ENCODE assay signal across 17 mouse cellular contexts in genomic region chr17:35758769-35759168, GRCm38 (mm10). TPM values are rescaled to one million over a fixed set of nuclear protein-coding genes. Genes with fewer than 3 reads are reported as not detected.
DNase-seq lines count a peak whose midpoint lies in the region; ATAC-seq and TF ChIP-seq lines count a peak whose summit lies in the region.
"Had no signal": no experiment of that assay in that cellular context is flagged by ENCODE, and none has a peak within 500 bp of the region (broad histone marks: within the 10 kb centered on the region; RNA-seq: fewer than 3 reads in every experiment).

No protein-coding gene starts in this region.

- H3K4me1 ChIP-seq in heart, embryonic 13.5 days: peaks cover 14% of the 10 kb centered on the region
- H3K4me1 ChIP-seq in MEL (ENCODE audit: control insufficient read depth in 1 of 2, insufficient read depth in 2 of 2, low read length in 2 of 2): peaks cover 2 to 10% of the 10 kb centered on the region in 2 experiments; a peak in 3 of 4 replicates
- no peaks in the 10 kb centered on the region for H3K4me1 ChIP-seq in forebrain, postnatal 0 days (ENCODE audit: insufficient read depth)
- H3K4me1 ChIP-seq: embryonic facial prominence, embryonic 15.5 days; hindbrain, embryonic 15.5 days had no signal

- no peaks in the 10 kb centered on the region for H3K9me3 ChIP-seq in heart, embryonic 13.5 days
- H3K9me3 ChIP-seq in MEL (replicated peaks; ENCODE audit: insufficient read depth, low read length): no peaks in the 10 kb centered on the region
- H3K9me3 ChIP-seq in forebrain, postnatal 0 days (ENCODE audit: low read length): no peaks in the 10 kb centered on the region
- H3K9me3 ChIP-seq: embryonic facial prominence, embryonic 15.5 days; hindbrain, embryonic 15.5 days; lung, embryonic 15.5 days had no signal

- TF ChIP-seq RAD21 in MEL (IDR thresholded peaks at IDR 0.05; ENCODE audit: low read depth, low read length): no peak

- peak; percentile 87 to 94 for TF ChIP-seq EP300 in MEL (IDR thresholded peaks at IDR 0.05; ENCODE audit: low read depth in 1 of 2, low read length in 2 of 2)

- intact Hi-C loops in heart, postnatal 36 days (cut with DNase I): no loop called here

- H3K79me2 ChIP-seq in MEL (ENCODE audit: control insufficient read depth, insufficient read depth, low read length, poor library complexity): no peaks in the 10 kb centered on the region

- H3K9ac ChIP-seq in heart, embryonic 13.5 days: no peak overlapping the region
- H3K9ac ChIP-seq in MEL (ENCODE audit: control insufficient read depth, low read depth, low read length, poor library complexity, severe bottlenecking): no peak overlapping the region
- H3K9ac ChIP-seq in forebrain, postnatal 0 days: no peak overlapping the region
- H3K9ac ChIP-seq: embryonic facial prominence, embryonic 15.5 days; hindbrain, embryonic 15.5 days; lung, embryonic 15.5 days had no signal

- no peaks in the 10 kb centered on the region for H3K36me3 ChIP-seq in heart, embryonic 13.5 days
- peaks cover 0 to 9% of the 10 kb centered on the region in 2 experiments; a peak in 2 of 4 replicates for H3K36me3 ChIP-seq in MEL (ENCODE audit: control insufficient read depth in 1 of 2, insufficient read depth in 2 of 2, low read length in 2 of 2)
- no peaks in the 10 kb centered on the region for H3K36me3 ChIP-seq in forebrain, postnatal 0 days (ENCODE audit: insufficient read depth)
- H3K36me3 ChIP-seq: embryonic facial prominence, embryonic 15.5 days; hindbrain, embryonic 15.5 days; lung, embryonic 15.5 days had no signal

- no peak for DNase-seq in heart, postnatal 36 days
- peak; percentile 62 for DNase-seq in MEL (ENCODE audit: low read depth, low spot score)
- DNase-seq in induced T-regulatory cell, adult 2 months (ENCODE audit: low read depth): peak; percentile 55
- DNase-seq in forebrain, postnatal 0 days: no peak
- no peak for DNase-seq in right cerebral cortex, postnatal 10 days (ENCODE audit: low spot score in 2 of 2)
- DNase-seq: B cell, adult 2 months; cerebellum, postnatal 25 days; gastrocnemius, postnatal 25 days; kidney, adult 9 months; right cerebral cortex, adult 18-20 months had no signal

- H3K4me3 ChIP-seq in heart, embryonic 13.5 days: no peak overlapping the region
- H3K4me3 ChIP-seq in MEL (ENCODE audit: control insufficient read depth in 1 of 2, insufficient read depth in 1 of 2, low read depth in 2 of 2, low read length in 2 of 2): no peak overlapping the region
- no peak overlapping the region for H3K4me3 ChIP-seq in forebrain, postnatal 0 days (ENCODE audit: low read depth, low read length)
- H3K4me3 ChIP-seq: embryonic facial prominence, embryonic 15.5 days; hindbrain, embryonic 15.5 days; lung, embryonic 15.5 days had no signal

- WGBS in heart, embryonic 13.5 days: 36% methylated on average over 7 of the region's 7 CpGs
- WGBS in forebrain, postnatal 0 days: 91% methylated on average over 7 of the region's 7 CpGs

- peak overlapping the region; percentile 29; the same call in 1 of the 2 replicates for H3K27ac ChIP-seq in heart, embryonic 13.5 days (replicated peaks)
- H3K27ac ChIP-seq in MEL (ENCODE audit: control insufficient read depth, low read depth, low read length): no peak overlapping the region
- no peak overlapping the region for H3K27ac ChIP-seq in forebrain, postnatal 0 days (ENCODE audit: low read depth, low read length)
- H3K27ac ChIP-seq: embryonic facial prominence, embryonic 15.5 days; hindbrain, embryonic 15.5 days; lung, embryonic 15.5 days had no signal

- H3K27me3 ChIP-seq in heart, embryonic 13.5 days (replicated peaks): no peaks in the 10 kb centered on the region
- no peaks in the 10 kb centered on the region for H3K27me3 ChIP-seq in MEL (ENCODE audit: control insufficient read depth in 1 of 2, insufficient read depth in 2 of 2, low read length in 2 of 2)
- H3K27me3 ChIP-seq in forebrain, postnatal 0 days (ENCODE audit: insufficient read depth, low read length): no peaks in the 10 kb centered on the region
- H3K27me3 ChIP-seq: embryonic facial prominence, embryonic 15.5 days; hindbrain, embryonic 15.5 days; lung, embryonic 15.5 days had no signal

- no peak for ATAC-seq in heart, embryonic 13.5 days (ENCODE audit: extremely low read depth, insufficient number of reproducible peaks, low FRiP score, low TSS enrichment)
- peak; percentile 89 for ATAC-seq in megakaryocyte-erythroid progenitor cell, adult 5-6 weeks (replicated peaks; ENCODE audit: low FRiP score, low TSS enrichment, poor library complexity, severe bottlenecking)
- ATAC-seq in forebrain, postnatal 0 days: no peak
- no peak for ATAC-seq in granulocyte monocyte progenitor cell, adult 5-6 weeks (replicated peaks; ENCODE audit: poor library complexity, severe bottlenecking)
- ATAC-seq: forebrain, embryonic 16.5 days had no signal

- no peak for TF ChIP-seq POLR2A in MEL (IDR thresholded peaks at IDR 0.05; ENCODE audit: control insufficient read depth in 1 of 2, insufficient read depth in 1 of 2, low read depth in 1 of 2, low read length in 2 of 2, poor library complexity in 1 of 2)

- H3K4me2 ChIP-seq in heart, embryonic 13.5 days: no peak overlapping the region
- no peak overlapping the region for H3K4me2 ChIP-seq in forebrain, postnatal 0 days (ENCODE audit: low read depth)
- H3K4me2 ChIP-seq: embryonic facial prominence, embryonic 15.5 days; hindbrain, embryonic 15.5 days; lung, embryonic 15.5 days had no signal

- no peak for TF ChIP-seq CTCF in MEL (IDR thresholded peaks at IDR 0.05 in 2 of 3, conservative IDR thresholded peaks at IDR 0.05 in 1 of 3; ENCODE audit: control insufficient read depth in 1 of 3, insufficient read depth in 1 of 3, low read depth in 2 of 3, low read length in 3 of 3, poor library complexity in 1 of 3, severe bottlenecking in 1 of 3)
- no peak for TF ChIP-seq CTCF in forebrain, postnatal 0 days (IDR thresholded peaks at IDR 0.05; ENCODE audit: low read depth)

TF ChIP-seq in MEL, 35 proteins besides CTCF, POLR2A, EP300 and RAD21:
- no peak for TF ChIP-seq NRF1 (IDR thresholded peaks at IDR 0.05; ENCODE audit: insufficient read depth, low read depth, low read length, poor library complexity, severe bottlenecking)
- TF ChIP-seq ZMIZ1 (IDR thresholded peaks at IDR 0.05; ENCODE audit: low read depth, low read length): no peak
- TF ChIP-seq TAL1 (IDR thresholded peaks at IDR 0.05; ENCODE audit: low read length): peak; percentile 75
- TF ChIP-seq BHLHE40 (IDR thresholded peaks at IDR 0.05; ENCODE audit: borderline replicate concordance, low read depth, low read length): no peak
- peak; percentile 95 for TF ChIP-seq RCOR1 (IDR thresholded peaks at IDR 0.05; ENCODE audit: low read depth, low read length)
- TF ChIP-seq ZC3H11A (IDR thresholded peaks at IDR 0.05; ENCODE audit: low read depth, low read length): no peak
- 0 out of 2 replicates have a peak, but pooled peaks have one; percentile 30 for TF ChIP-seq MXI1 (IDR thresholded peaks at IDR 0.05; ENCODE audit: low read depth, low read length)
- no peak for TF ChIP-seq POLR2AphosphoS2 (IDR thresholded peaks at IDR 0.05; ENCODE audit: low read length)
- peak; percentile 88 for TF ChIP-seq GATA1 (IDR thresholded peaks at IDR 0.05; ENCODE audit: low read depth, low read length)
- TF ChIP-seq TCF12 (IDR thresholded peaks at IDR 0.05; ENCODE audit: low read depth, low read length): peak; percentile 92
- peak; percentile 54; the same call in 1 of the 2 replicates for TF ChIP-seq ETS1 (IDR thresholded peaks at IDR 0.05; ENCODE audit: low read depth, low read length)

RNA-seq across cellular contexts. Expression of gene Ddr1, which starts 54.3 kb away (rescaled TPM):
- 122 and 130 TPM in 2 replicates for polyA plus RNA-seq in heart, embryonic 13.5 days (2015; fragmentation: Nextera tagmentation; extraction: Ambion mirVana)
- total RNA-seq in heart, postnatal 36 days (2021): 10 to 100 TPM; 29.3 to 37.4 TPM
- 2.6 TPM in 2 replicates for total RNA-seq in MEL (2012; rRNA removed)
- 1 to 10 TPM in 1 of 2 experiments, not detected in 1; 7.9 TPM for polyA plus RNA-seq in MEL (2012; ENCODE audit: insufficient read depth in 1 of 2, insufficient read length in 2 of 2, low read depth in 1 of 2, low replicate concordance in 2 of 2, missing spikeins in 1 of 2)
- total RNA-seq in megakaryocyte-erythroid progenitor cell, adult 5-6 weeks (2014; fragmentation: Nextera tagmentation): not detected in 2 replicates
- not detected in 2 replicates for total RNA-seq in megakaryocyte-erythroid progenitor cell, adult 5-6 weeks (2017)
- 53.0 and 59.8 TPM in 2 replicates for total RNA-seq in forebrain, postnatal 0 days (2014; rRNA removed)
- 37.3 and 51.2 TPM in 2 replicates for polyA plus RNA-seq in forebrain, postnatal 0 days (2015; fragmentation: Nextera tagmentation; extraction: Ambion mirVana)
- total RNA-seq in granulocyte monocyte progenitor cell, adult 5-6 weeks (2014; fragmentation: Nextera tagmentation): not detected in 2 replicates
- total RNA-seq in granulocyte monocyte progenitor cell, adult 5-6 weeks (2017): not detected in 2 replicates

Comparison
In these comparisons a context has a peak if more than half of its experiments do, and no peak if none do; other contexts are left out.
1. DNase-seq: peak in MEL (single experiment) and induced T-regulatory cell, adult 2 months (single experiment); none in heart, postnatal 36 days (0 of 2), forebrain, postnatal 0 days (single experiment) and right cerebral cortex, postnatal 10 days (0 of 2).